ENCODE assay signal across 8 mouse cellular contexts in genomic region chr10:78279210-78279609, GRCm38 (mm10). TPM values are rescaled to one million over a fixed set of nuclear protein-coding genes. Genes with fewer than 3 reads are reported as not detected.
DNase-seq lines count a peak whose midpoint lies in the region; ATAC-seq and TF ChIP-seq lines count a peak whose summit lies in the region.

No protein-coding gene starts in this region.

- peak; percentile 64; the same call in 1 of the 2 replicates for TF ChIP-seq CTCF in testis, adult 2 months (IDR thresholded peaks at IDR 0.05; ENCODE audit: control insufficient read depth, insufficient read depth, insufficient replicate concordance, low read depth, low read length)

- ATAC-seq in heart, embryonic 11.5 days (replicated peaks; ENCODE audit: insufficient number of reproducible peaks, low FRiP score, low TSS enrichment) = 0 out of 2 replicates have a peak, but pooled peaks have one; percentile 19
- ATAC-seq in kidney, embryonic 14.5 days (ENCODE audit: low FRiP score, low TSS enrichment) = peak; percentile 88
- peak; percentile 58; the same call in 1 of the 2 replicates for ATAC-seq in liver, embryonic 11.5 days (replicated peaks; ENCODE audit: low FRiP score)

- no peaks in the 10 kb centered on the region for H3K9me3 ChIP-seq in heart, embryonic 11.5 days (replicated peaks; ENCODE audit: control insufficient read depth, low read length)
- H3K9me3 ChIP-seq in kidney, embryonic 14.5 days (ENCODE audit: control insufficient read depth, low read length) = no peaks in the 10 kb centered on the region
- H3K9me3 ChIP-seq in liver, embryonic 11.5 days (ENCODE audit: control insufficient read depth, low read length) = no peaks in the 10 kb centered on the region

- no peak for TF ChIP-seq POLR2A in testis, adult 2 months (IDR thresholded peaks at IDR 0.05; ENCODE audit: control insufficient read depth, low read depth, low read length)

- WGBS in heart, embryonic 11.5 days (ENCODE audit: insufficient replicate concordance) = 54% methylated on average over 8 of the region's 8 CpGs
- 33% methylated on average over 8 of the region's 8 CpGs for WGBS in kidney, embryonic 14.5 days
- WGBS in liver, embryonic 11.5 days = 53% methylated on average over 8 of the region's 8 CpGs

- no peak overlapping the region for H3K4me2 ChIP-seq in heart, embryonic 11.5 days
- H3K4me2 ChIP-seq in kidney, embryonic 14.5 days (replicated peaks; ENCODE audit: low read depth, low read length) = no peak overlapping the region
- no peak overlapping the region for H3K4me2 ChIP-seq in liver, embryonic 11.5 days

- no peak overlapping the region for H3K27ac ChIP-seq in testis, adult 2 months (ENCODE audit: control insufficient read depth, insufficient read depth, low read depth, low read length)
- H3K27ac ChIP-seq in heart, embryonic 11.5 days (ENCODE audit: low read depth, low read length) = no peak overlapping the region
- no peak overlapping the region for H3K27ac ChIP-seq in kidney, embryonic 14.5 days (ENCODE audit: low read depth, low read length)
- no peak overlapping the region for H3K27ac ChIP-seq in liver, embryonic 11.5 days (ENCODE audit: low read depth, low read length)

- no peaks in the 10 kb centered on the region for H3K27me3 ChIP-seq in testis, adult 2 months (ENCODE audit: control insufficient read depth, insufficient read depth, low read length)
- no peaks in the 10 kb centered on the region for H3K27me3 ChIP-seq in heart, embryonic 11.5 days (ENCODE audit: control insufficient read depth, insufficient read depth, low read length)
- H3K27me3 ChIP-seq in kidney, embryonic 14.5 days (ENCODE audit: control insufficient read depth, insufficient read depth, low read length) = no peaks in the 10 kb centered on the region
- H3K27me3 ChIP-seq in liver, embryonic 11.5 days (replicated peaks; ENCODE audit: control insufficient read depth, insufficient read depth, low read length) = no peaks in the 10 kb centered on the region; the same call in 1 of the 2 replicates

- H3K36me3 ChIP-seq in testis, adult 2 months (ENCODE audit: control insufficient read depth, insufficient read depth, low read length) = peaks cover 5% of the 10 kb centered on the region
- H3K36me3 ChIP-seq in heart, embryonic 11.5 days (ENCODE audit: control insufficient read depth, insufficient read depth, low read length) = peaks cover 12% of the 10 kb centered on the region
- peaks cover 59% of the 10 kb centered on the region for H3K36me3 ChIP-seq in kidney, embryonic 14.5 days (ENCODE audit: control insufficient read depth, insufficient read depth, low read length)
- 0 out of 2 replicates have a peak, but pooled peaks cover 5% of the 10 kb centered on the region for H3K36me3 ChIP-seq in liver, embryonic 11.5 days (ENCODE audit: control insufficient read depth, insufficient read depth, low read length)

- no peaks in the 10 kb centered on the region; the same call in 1 of the 2 replicates for H3K4me1 ChIP-seq in testis, adult 2 months (ENCODE audit: control insufficient read depth, insufficient read depth, low read length)
- H3K4me1 ChIP-seq in heart, embryonic 11.5 days (ENCODE audit: control insufficient read depth, insufficient read depth, low read length) = no peaks in the 10 kb centered on the region
- no peaks in the 10 kb centered on the region for H3K4me1 ChIP-seq in kidney, embryonic 14.5 days (ENCODE audit: control insufficient read depth, insufficient read depth, low read length)
- H3K4me1 ChIP-seq in liver, embryonic 11.5 days (replicated peaks; ENCODE audit: control insufficient read depth, insufficient read depth, low read length) = no peaks in the 10 kb centered on the region

- no peak overlapping the region for H3K9ac ChIP-seq in heart, embryonic 11.5 days (ENCODE audit: low read depth, low read length)
- H3K9ac ChIP-seq in kidney, embryonic 14.5 days (ENCODE audit: low read depth, low read length) = no peak overlapping the region
- no peak overlapping the region for H3K9ac ChIP-seq in liver, embryonic 11.5 days (ENCODE audit: low read depth, low read length)

- no peak overlapping the region for H3K4me3 ChIP-seq in testis, adult 2 months (ENCODE audit: control insufficient read depth, low read depth, low read length)
- H3K4me3 ChIP-seq in heart, embryonic 11.5 days (ENCODE audit: low read depth, low read length) = no peak overlapping the region
- H3K4me3 ChIP-seq in kidney, embryonic 14.5 days (ENCODE audit: low read length) = no peak overlapping the region
- H3K4me3 ChIP-seq in liver, embryonic 11.5 days (ENCODE audit: low read depth, low read length) = no peak overlapping the region

- no peak for DNase-seq in testis, postnatal 14 days (ENCODE audit: low spot score)
- peak; percentile 65 for DNase-seq in cerebellum, adult 9-11 months
- no peak for DNase-seq in liver, embryonic 11.5 days (ENCODE audit: low spot score)
- peak; percentile 76 for DNase-seq in naive thymus-derived CD4-positive, alpha-beta T cell, adult 2 months (ENCODE audit: low read depth)
- DNase-seq in thymus, postnatal 0 days (ENCODE audit: low spot score) = peak; percentile 75

RNA-seq across cellular contexts. Expression of gene Trappc10, which starts 34.8 kb away (rescaled TPM):
- 20.3 and 20.4 TPM in 2 replicates for polyA plus RNA-seq in testis, adult 2 months (2012; rRNA removed)
- polyA plus RNA-seq in heart, embryonic 11.5 days (2014; fragmentation: Nextera tagmentation; extraction: Ambion mirVana) = 7.6 and 16.4 TPM in 2 replicates
- 16.3 and 22.2 TPM in 2 replicates for polyA plus RNA-seq in kidney, embryonic 14.5 days (2014; fragmentation: Nextera tagmentation; extraction: Ambion mirVana)
- 13.3 and 14.3 TPM in 2 replicates for polyA plus RNA-seq in liver, embryonic 11.5 days (2014; fragmentation: Nextera tagmentation; extraction: Ambion mirVana)
- polyA plus RNA-seq in thymus, postnatal 0 days (2015; fragmentation: Nextera tagmentation; extraction: Ambion mirVana) = 20.0 and 26.3 TPM in 2 replicates

Comparison
In these comparisons a context has a peak if more than half of its experiments do, and no peak if none do; other contexts are left out.
1. DNase-seq: peak in cerebellum, adult 9-11 months (single experiment), naive thymus-derived CD4-positive, alpha-beta T cell, adult 2 months (single experiment) and thymus, postnatal 0 days (single experiment); none in testis, postnatal 14 days (single experiment) and liver, embryonic 11.5 days (single experiment).
2. ATAC-seq: peak in every context shown above with its lines; median percentile 88 in kidney, embryonic 14.5 days; 58 in liver, embryonic 11.5 days; 19 in heart, embryonic 11.5 days.